Mouse (Mus musculus) testis, adult 10 weeks (tissue): ENCODE data around the gene Gm49383. TPM values are rescaled to one million over a fixed set of nuclear protein-coding genes. Genes with fewer than 3 reads are reported as not detected.

Experiments used
- polyA plus RNA-seq: library from polyadenylated mRNA; stranded (reverse); fragments of 350-450 nt; fragmentation: Illumina TruSeq; extraction: RNeasy Lipid Tissue Mini Kit (QIAGEN cat#74804); gene quantifications from one replicate; pipeline ENCODE4 v1.2.3, GENCODE M21; 2014; ENCODE audit warnings: low read depth, low replicate concordance

Gene Gm49383
- polyA plus RNA-seq: 19.4 TPM

DNA sequence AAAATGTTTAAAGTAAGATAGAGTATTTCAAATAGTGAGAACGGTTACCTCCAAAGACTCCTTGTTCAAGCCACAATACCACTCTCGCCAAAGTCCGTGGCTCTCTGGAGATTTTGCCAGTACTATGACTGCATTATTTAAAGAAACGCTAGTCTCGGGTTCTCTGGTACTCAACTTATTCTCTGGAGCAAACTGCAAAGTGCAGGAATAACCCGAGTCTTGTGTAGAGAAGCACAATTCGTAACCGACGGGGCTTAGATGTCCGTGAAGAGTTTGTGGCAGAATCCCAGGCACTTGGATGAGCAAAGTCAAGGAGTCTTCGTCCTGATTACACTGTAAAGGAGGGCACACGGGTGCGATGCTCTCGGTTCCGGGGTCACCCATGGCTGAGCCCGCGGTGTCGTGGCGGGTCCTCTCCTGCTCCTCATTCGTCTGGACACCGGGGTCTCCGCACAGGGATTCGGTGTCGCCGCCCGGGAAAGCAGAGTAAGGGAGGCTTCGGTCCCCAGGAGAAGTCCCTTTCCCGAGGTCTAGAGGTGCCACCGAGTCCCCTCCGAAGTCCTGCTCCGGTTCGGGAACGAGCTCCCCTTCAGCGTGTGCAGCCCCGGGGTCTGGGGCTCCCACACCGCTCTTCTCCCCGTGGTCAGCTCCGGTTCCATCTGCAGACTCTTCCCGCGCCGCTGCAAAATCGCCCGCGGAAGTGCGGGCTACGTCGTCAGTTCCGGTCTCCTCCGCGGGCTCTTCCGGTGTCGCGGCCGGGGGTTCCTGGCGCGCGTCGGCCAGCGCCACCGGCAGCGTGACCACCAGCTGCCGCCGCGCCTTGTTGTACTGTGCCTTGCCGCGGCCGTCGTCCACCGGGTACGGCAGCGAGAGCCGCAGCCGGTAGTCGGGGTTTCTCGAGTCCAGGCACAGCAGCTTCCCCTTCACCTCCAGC is at the start of gene Gm49383:
Gene Gm49383 (minus strand): TSS at position 661 of the 934 bp plus-strand sequence.

DNA sequence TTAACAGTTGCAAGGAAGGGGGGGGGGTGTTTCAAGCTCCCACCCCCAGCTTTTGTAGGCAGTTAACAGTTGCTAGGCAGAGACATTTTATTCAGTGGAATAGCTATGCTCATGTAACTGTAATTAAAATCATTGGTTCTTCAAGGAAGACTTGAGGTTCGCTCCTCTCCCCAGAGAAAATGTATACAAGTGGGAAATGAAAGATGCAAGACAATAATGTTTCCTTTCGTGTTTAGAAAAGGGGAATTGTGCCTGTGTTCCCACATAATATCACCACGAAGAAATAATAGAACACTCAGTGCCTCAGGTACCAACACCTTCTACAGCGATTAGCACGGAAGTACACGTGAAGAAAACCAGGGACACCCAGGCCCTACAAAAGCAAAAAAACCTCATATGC is 44.0 kb upstream of the Gm49383 start, which contains the start of gene Klhdc1:
Gene Klhdc1 (plus strand): TSS at position 301 of the 400 bp plus-strand sequence.

DNA sequence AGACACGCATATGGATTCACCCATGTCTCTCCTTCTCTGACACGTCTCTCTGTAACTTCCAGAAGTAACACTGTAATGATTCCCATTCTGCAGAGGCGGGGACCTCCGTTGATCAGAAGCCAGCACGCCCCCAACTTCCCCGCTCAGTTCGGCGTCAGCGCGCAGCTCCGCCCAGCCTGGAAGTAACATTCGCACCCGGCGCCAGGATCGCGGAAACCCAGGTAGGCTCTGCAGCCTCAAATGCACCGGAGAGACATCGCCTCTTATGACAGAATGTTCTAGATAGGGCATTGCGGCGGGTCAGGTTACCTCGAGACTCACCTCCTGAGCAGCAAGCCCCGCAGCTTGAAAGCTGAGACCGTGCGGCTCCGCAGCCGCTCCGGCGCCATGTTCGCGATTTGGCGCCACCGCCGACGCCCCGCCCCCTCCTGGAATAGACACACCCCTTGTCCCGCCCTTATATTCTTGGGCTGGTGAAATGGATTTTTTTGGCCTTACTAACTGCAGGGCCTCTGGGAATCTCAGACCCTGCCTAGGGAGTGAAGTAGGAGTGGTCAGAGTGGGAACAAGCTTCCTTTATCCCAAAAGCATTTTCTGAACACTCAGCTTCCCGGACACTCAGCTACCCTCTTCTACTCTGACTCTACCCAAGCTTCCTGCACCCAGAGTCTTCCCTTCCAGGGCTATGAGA is 31.0 kb upstream of the Gm49383 start, which contains the start of gene Pole2:
Gene Pole2 (minus strand): TSS at position 420 of the 691 bp plus-strand sequence.

DNA sequence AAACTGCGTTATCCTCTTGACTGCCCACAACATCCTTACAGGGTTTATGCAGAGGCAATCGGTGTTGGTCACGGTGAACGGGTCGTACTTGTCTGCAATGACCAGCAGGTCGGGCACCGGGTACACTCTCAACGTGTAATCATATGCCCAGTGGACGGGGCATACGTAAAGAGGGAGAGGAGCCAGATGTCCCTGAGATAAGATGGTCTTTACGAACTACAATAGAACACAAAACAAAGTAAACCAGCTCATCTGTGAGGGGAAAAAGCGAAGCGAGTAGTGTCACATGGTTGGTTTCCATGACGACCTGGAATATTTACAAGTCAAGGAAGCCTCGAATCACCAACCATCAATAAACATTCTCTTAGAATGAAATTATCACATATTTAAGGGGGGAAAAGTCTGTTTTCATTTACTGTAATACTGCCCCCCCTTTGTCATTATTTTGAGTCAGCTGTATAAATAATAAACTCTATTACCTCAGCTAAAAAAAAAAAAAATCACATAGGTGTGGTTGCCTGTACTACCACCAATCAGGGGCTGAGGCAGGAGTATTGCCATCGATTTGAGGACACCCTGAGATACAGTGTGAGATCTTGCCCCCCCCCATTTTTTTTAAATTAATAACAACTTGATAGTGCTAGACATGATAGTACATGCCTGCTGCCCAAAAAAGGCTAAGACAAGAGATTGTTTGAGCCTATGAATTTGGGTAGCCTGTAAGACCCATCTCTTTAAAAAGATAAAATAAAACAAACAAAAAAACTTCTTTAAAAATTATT is 7.3 kb upstream of the Gm49383 start, which contains the start of gene Gm49384:
Gene Gm49384 (minus strand): TSS at position 216 of the 782 bp plus-strand sequence.

DNA sequence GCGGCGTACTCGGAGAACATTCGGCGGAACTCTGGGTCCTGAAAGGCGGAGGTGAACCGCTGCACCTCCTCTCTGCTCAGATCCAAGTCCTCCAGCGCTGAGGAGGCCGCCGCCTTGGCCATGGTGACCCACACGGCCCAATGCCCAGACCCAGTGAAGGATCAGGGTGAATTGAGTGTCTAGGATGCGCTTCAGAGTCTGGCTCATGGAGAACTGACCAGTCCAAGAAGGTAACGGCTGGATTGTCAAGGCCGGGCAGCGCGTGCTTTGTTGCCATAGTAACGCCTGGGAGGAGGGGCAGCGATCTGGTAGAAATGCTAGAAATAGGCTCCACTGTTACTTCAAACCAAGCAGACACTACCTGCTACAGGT is 1.2 kb upstream of the Gm49383 start, which contains the start of gene Dnaaf2:
Gene Dnaaf2 (minus strand): TSS at position 266 of the 372 bp plus-strand sequence.

DNA sequence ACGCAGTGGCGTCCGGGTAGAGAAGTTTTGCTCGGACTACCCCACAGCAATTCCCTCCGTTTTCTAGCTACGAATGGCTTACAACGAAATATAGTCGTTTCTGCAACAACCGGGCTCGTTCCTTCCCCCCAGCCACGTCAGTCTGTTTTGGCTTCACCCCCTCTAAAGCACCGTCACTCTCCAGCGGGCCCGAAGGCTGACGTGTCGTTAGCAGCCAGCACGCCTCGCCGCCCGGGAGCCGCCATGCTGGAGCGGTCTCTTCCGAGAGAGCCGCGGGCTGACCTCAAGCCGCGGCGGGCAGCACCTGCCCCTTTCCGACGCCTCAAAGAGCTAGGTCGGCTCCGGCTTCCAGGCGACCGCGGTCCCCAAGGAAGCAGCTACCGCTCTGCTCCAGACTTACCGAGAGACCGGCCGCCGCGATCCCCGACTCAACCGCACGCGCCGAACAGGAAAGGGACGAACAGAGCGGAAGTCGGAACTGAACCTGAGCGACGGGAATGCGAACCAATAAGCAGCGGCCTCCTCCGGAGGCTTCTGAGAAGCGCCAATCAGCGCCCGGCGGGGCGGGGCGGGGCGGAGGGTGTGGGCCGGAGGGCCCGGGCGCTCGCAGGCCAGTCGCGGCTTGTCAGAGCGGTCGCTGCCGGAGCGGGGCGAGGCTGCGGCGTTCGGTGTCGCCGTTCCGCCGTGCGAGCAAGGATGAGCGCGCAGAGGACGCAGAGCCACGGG is 13.2 kb downstream of the Gm49383 start, which contains the start of the genes Rpl36al and Mgat2:
Gene Rpl36al (minus strand): TSS at position 501 of the 726 bp plus-strand sequence.
Gene Mgat2 (plus strand): TSS at position 575 of the 726 bp plus-strand sequence.

DNA sequence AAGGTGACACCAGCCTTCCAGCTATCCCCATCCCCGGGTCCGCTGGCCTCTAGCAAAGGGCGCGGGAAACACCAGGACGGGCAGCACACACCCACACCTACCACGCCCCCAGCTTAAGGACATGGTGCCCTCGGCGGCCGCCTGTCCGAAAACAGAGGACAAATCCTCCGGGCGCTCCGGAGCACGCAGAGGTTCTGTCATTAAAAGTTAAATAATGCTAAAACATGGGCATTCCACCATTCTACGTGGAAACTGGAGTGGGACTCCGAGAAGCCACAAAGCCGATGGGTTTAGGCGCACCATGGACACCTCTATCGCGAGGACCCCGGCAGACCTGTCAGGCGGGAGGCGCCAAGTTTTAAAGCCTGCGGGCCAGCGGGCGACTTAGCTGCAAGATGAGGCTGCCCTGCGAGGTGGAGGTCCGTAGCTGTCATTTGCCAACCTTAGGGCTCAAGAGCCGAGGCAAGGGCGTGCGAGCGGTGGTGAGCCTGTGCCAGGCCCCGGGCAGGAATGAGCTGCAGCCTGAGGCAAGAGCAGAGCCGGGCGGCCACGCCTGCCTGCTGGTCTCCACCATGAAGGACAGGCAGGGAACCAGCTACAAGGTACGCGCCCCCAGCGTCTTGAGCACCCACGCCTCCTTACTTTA is 28.3 kb downstream of the Gm49383 start, which contains the start of gene Lrr1:
Gene Lrr1 (plus strand): TSS at position 354 of the 646 bp plus-strand sequence.

DNA sequence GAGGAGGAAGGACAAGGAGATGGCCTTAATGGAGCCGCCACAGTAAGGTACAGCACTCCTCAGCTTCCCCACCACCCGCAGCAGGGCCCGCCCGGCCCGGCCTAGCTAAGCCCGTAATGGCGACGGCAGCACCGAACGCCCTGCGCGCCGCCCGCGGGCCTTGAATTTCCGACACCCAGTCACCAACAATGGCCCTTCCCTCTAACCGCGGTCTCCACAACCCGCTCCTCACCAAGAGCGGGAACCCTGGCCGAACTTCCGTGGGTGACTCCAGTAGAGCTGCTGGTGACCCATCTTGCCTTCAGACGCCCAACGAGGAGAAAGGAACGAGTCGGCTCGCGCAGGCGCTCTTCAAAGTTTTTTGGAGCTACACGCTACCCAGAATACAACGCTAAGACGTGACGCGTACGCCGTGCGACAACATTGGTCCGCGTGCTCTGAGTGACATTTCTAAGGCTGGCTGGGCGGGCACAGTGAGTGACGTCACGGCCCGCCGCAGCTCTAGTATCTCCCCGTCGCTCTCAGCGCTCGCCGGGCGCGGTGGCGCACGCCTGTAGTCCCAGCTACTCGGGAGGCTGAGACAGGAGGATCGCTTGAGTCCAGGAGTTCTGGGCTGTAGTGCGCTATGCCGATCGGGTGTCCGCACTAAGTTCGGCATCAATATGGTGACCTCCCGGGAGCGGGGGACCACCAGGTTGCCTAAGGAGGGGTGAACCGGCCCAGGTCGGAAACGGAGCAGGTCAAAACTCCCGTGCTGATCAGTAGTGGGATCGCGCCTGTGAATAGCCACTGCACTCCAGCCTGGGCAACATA is 37.9 kb downstream of the Gm49383 start, which contains the start of gene Rps29:
Gene Rps29 (minus strand): TSS at position 422 of the 813 bp plus-strand sequence.

Other genes starting within 250 kb of the Gm49383 start
- 23.1 TPM for gene Rps29, start 37.9 kb downstream of the Gm49383 start, polyA plus RNA-seq
- gene Lrr1, start 28.3 kb downstream of the Gm49383 start, polyA plus RNA-seq: 10.1 TPM
- gene Rpl36al, start 13.0 kb downstream of the Gm49383 start, polyA plus RNA-seq: 117 TPM
- 54.8 TPM for gene Mgat2, start 12.9 kb downstream of the Gm49383 start, polyA plus RNA-seq
- gene Dnaaf2, start 1.3 kb upstream of the Gm49383 start, polyA plus RNA-seq: 4.9 TPM
- 46.2 TPM for gene Gm49384, start 7.2 kb upstream of the Gm49383 start, polyA plus RNA-seq
- gene Pole2, start 31.1 kb upstream of the Gm49383 start, polyA plus RNA-seq: 6.2 TPM
- 53.9 TPM for gene Klhdc1, start 44.1 kb upstream of the Gm49383 start, polyA plus RNA-seq
- gene Klhdc2, start 99.6 kb upstream of the Gm49383 start, polyA plus RNA-seq: 148 TPM
- 105 TPM for gene Nemf, start 160.1 kb upstream of the Gm49383 start, polyA plus RNA-seq
- gene Arf6, start 175.0 kb upstream of the Gm49383 start, polyA plus RNA-seq: 21.0 TPM
- not detected for gene Gm9887, start 175.4 kb upstream of the Gm49383 start, polyA plus RNA-seq